Mouse (Mus musculus): ENCODE measurements at regions not wholly inside any gene's neighbourhood (a gene's known extent, or its start where the extent isn't known, plus 50 kb on each side); places are given as distances from the start of the nearest gene placed in this dataset.
"Not testable (repeated sequence)": the region's sequence is repeated elsewhere in the genome, so short reads cannot be mapped to it uniquely, and the experiment has no call there.

- no peak for DNase-seq (ENCODE audit: low spot score in 2 of 2)
Observed at GRCm38 (mm10) chr17:4541020-4541743, 452.9 kb upstream of the Arid1b start.

DNA sequence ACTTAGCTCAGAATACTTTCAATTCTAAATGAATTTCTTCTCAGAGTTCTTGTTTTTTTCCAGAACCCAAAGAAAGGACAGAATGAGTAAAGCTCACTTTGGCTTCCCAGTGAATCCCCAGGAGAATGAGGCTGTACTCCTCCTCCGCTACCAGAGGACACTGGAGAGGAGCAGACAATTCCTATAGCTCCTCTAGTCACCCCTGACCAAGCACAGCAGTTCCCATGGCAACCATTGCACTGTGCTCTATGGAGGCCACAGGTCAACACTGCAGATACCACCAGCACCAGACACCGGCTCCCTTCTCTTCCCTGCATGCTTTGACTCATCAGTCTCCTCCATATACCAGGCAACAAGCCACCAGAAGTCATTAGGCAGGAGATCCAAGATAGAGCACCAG is 447.6 kb upstream of the Arid1b start:
- no peak for DNase-seq (ENCODE audit: low spot score in 2 of 2)

DNA sequence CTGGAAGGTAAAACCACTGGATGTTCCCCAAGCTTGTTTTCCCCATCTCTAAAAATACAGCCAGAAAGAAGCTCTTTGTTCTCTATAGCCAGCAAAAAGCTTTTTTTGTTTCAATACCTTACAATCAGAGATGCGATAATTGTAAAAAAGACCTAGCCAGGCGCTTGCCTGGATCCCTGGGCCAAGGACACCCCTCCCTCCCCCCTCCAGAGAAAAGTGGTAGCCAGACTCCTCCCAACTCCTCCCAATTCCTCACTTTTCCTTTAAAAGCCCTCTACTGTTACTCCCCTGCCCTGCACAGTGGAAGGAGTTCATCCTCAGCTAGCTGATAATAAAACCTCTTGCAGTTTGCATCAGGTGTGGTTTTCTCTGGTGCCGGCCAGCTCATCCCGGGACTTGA is 441.1 kb upstream of the Arid1b start:
- DNase-seq (ENCODE audit: low spot score in 2 of 2), result not testable (repeated sequence)

- DNase-seq (ENCODE audit: low spot score in 2 of 2), result no peak
Observed at GRCm38 (mm10) chr17:4563641-4564040, 430.5 kb upstream of the Arid1b start.

DNA sequence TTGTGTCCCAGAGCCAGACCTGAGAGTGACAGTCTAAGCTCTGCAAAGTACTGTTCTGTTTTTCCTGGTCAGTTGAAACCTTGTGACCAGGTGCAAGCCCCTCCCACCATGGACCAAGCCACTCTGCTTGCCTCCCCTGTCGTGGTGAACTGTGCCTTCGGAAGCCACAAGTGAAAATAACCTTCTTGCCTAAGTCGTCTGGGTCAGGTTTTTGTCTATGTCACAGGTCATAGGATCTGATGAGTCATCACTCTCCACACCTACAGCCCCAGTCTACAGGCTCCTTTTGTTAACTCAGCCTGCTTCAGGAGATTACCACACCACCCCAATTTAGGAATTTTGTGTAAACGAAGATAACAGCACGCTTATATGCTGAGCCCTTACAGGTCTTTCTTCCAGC is 417.2 kb upstream of the Arid1b start:
- DNase-seq (ENCODE audit: low spot score in 2 of 2), result no peak

DNA sequence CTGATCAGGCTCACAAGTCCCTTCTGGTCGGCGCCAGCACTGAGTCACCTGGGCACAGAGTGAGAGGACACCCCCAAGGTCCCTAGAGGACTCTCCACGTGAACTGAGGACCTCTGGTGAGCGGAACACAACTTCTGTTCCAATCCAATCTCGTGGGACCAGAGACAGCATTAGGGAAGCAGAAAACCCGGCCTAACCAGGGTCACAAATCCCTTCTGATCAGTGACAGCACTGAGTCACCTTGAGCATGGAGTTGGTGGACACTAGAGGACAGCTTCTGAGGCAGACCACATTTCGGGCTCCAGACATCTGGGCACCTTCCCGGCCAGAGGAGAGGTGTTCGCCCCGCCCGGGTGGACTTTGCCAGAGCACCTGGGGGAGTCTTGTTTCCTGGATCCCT is 412.3 kb upstream of the Arid1b start:
- DNase-seq (ENCODE audit: low spot score in 2 of 2), result no peak

- DNase-seq (ENCODE audit: low spot score in 2 of 2), result no peak
Observed at GRCm38 (mm10) chr17:4610481-4610880, 383.7 kb upstream of the Arid1b start.

GRCm38 (mm10) chr17:4610993-4611392 is 383.1 kb upstream of the Arid1b start:
- DNase-seq (ENCODE audit: low spot score in 2 of 2), result no peak

DNA sequence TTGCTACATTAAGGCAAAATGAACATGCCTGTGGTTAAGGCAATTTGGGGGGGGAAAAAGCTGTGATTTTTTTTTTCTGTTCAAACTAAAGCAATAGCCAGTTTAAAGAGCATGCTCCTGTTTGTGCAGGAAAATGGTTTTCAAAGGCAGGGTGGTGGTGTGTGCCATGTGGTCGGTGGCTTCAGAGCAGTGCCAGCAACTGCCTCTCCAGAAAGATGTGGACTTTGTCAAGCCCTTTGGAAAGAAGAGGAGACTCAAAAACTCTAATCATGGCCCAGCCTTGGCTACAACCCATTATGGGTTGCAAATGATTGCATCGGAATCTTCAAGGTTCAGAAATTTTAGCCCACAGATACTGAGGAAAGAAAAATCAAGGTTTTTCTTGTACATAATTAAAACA is 382.4 kb upstream of the Arid1b start:
- no peak for DNase-seq (ENCODE audit: low spot score in 2 of 2)

GRCm38 (mm10) chr17:4612136-4612535 is 382.0 kb upstream of the Arid1b start:
- DNase-seq (ENCODE audit: low spot score in 2 of 2), result no peak

DNA sequence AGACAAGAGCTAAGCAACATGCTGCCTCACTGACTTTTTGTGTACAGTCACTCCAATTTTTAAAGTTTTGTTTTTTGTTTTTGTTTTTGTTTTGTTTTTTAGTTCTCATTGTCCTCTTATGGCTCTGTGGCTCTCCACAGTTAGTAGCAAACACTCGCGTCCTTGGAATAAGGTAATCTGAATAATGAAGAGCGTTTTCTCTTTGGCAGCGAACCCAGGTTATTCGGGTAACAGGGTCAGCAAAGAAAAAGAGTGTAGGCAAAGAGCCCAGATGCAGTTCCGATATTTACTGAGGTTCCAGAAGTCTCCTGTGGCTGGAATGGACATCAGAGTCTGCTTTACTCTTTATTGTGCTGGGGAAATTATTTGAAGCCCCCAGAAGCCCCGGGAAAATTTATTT is 381.4 kb upstream of the Arid1b start:
- DNase-seq (ENCODE audit: low spot score in 2 of 2), result no peak

- DNase-seq (ENCODE audit: low spot score in 2 of 2), result no peak
Observed at GRCm38 (mm10) chr17:4620361-4620760, 373.8 kb upstream of the Arid1b start.

DNA sequence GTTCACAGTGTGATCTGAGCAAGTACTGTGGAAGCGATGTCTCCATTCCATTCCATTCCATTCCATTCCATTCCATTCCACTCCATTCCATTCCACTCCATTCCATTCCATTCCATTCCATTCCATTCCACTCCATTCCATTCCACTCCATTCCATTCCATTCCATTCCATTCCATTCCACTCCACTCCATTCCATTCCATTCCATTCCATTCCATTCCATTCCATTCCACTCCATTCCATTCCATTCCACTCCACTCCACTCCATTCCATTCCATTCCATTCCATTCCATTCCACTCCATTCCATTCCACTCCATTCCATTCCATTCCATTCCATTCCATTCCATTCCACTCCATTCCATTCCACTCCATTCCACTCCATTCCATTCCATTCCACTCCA is 368.0 kb upstream of the Arid1b start:
- not testable (repeated sequence) for DNase-seq (ENCODE audit: low spot score in 2 of 2)

DNA sequence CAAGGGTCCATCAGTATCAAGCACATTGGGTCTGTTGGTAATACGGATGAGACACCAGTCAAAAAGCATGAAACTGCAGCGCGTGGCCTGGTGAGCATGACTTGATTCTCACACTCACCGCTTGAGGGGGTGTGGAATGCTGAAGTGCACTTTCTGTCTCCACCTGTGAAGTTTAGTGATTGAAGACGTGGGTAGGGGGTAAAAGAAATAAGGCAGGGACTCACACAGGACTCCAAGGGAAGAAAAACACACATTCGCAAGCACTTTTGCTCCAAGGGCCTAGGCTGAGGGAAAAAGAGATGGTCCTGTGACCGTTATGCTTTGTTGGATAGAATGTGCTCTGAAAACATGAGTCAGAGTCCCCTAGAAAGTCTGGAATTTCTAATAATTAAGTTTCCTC is 366.6 kb upstream of the Arid1b start:
- no peak for DNase-seq (ENCODE audit: low spot score in 2 of 2)

DNA sequence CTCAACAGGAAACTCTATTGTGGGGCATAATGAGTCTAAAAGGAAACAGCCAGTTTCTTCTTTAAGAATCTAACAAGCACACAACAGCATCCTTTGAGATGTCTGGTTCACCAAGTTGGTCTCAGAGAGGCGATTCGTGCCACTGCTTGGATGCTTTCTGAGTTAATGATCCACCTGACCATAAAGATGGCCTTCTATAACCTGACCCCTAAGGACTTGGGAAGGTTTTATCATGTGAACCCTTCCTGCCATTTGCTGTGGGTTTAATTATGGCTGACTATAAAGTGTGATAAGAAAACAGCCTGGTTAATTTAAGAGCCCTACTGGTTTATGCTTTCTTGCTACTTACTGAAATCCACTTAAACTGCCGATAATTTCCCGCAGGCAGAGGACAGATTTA is 363.0 kb upstream of the Arid1b start:
- DNase-seq (ENCODE audit: low spot score in 2 of 2), result no peak

GRCm38 (mm10) chr17:4632506-4632905 is 361.6 kb upstream of the Arid1b start:
- no peak for DNase-seq (ENCODE audit: low spot score in 2 of 2)

DNA sequence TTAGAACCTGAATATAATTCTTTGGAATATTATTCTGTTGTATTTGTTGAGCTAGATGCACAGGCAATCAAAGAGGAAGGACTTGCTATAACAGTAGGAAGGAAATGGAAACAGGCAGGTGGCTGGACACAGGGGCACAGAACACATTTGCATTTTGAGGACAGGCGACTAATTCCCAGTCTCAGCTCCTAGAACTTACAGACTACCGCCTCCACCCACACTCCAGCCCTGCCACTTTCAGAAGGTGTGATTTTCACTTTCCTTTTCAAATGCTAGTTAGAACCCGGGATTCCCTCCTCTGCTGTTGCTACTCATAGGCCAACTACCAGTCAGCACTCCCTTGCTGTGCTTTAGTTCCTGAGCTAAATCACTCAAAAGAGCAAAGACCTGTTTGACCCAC is 360.4 kb upstream of the Arid1b start:
- DNase-seq (ENCODE audit: low spot score in 2 of 2), result no peak

- no peak for DNase-seq (ENCODE audit: low spot score in 2 of 2)
Observed at GRCm38 (mm10) chr17:4636796-4637353, 357.3 kb upstream of the Arid1b start.

DNA sequence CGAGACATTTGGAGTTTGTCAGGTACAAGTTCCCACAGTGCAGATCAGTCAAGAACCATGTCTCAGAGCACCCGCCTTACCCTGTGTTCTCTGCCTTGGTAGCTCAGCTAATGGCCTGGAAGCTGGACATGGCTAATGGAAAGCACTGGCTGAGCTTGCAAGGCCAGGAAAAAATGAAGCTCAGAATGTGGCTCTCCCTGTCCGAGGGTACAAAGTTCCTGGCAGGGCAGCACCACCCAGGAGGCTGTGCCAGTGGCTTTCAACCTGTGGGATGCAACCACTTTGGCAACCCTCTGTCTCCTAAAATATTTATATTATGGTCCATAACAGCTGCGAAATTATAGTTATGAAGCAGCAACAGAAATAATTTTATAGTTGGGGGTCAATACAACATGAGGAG is 354.6 kb upstream of the Arid1b start:
- DNase-seq (ENCODE audit: low spot score in 2 of 2), result no peak

DNA sequence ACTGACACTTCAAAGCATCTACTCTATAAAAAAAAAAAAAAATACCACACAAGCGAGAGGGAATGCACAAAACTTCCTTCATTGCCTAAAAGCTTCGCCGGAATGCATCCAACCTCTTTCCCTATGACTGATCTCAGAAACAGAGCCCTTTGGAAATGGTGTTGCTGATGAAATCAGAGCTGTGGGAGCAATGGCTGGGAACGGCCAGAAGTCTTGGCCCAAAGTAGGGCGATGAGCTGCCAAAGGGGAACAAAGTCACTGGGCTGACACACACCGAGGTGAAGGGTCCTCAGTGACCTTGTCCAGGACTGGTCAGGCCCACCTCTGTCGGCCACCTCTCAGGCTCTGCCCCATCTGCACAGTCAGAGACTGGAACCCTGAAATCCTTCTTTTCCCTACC is 353.6 kb upstream of the Arid1b start:
- DNase-seq (ENCODE audit: low spot score in 2 of 2), result no peak

- no peak for DNase-seq (ENCODE audit: low spot score in 2 of 2)
Observed at GRCm38 (mm10) chr17:4641166-4641565, 353.0 kb upstream of the Arid1b start.

- DNase-seq (ENCODE audit: low spot score in 2 of 2), result no peak
Observed at GRCm38 (mm10) chr17:4642046-4642445, 352.1 kb upstream of the Arid1b start.

- no peak for DNase-seq (ENCODE audit: low spot score in 2 of 2)
Observed at GRCm38 (mm10) chr17:4643343-4643742, 350.8 kb upstream of the Arid1b start.

DNA sequence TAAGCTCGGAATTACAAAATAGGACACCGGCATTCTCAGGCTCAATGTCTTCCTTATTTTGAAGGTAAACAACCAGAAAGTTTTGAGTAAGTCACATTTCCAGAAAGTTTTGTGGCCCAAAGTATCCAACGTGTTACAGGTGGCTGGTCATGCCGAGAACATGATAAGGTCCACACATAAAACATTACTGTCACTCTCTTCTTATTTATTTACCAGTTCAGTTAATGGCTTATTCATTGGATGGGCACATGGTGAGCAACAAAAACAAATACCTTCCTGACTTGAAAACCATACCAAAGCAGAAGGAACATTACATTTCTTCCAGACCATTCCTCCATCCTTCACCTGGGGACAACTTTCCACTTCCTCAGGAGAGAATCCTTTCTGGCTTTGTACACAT is 345.5 kb upstream of the Arid1b start:
- no peak for DNase-seq (ENCODE audit: low spot score in 2 of 2)

Measured in natural killer cell, adult 2 months (primary cell).